Mouse (Mus musculus) lung, postnatal 14 days (tissue): ENCODE data around the gene Ncln.
"Not testable (repeated sequence)": the region's sequence is repeated elsewhere in the genome, so short reads cannot be mapped to it uniquely, and the experiment has no call there.

Experiments
- DNase-seq: peaks from one replicate; pipeline ENCODE4 v3.0.0; 2021

Ncln gene

DNA sequence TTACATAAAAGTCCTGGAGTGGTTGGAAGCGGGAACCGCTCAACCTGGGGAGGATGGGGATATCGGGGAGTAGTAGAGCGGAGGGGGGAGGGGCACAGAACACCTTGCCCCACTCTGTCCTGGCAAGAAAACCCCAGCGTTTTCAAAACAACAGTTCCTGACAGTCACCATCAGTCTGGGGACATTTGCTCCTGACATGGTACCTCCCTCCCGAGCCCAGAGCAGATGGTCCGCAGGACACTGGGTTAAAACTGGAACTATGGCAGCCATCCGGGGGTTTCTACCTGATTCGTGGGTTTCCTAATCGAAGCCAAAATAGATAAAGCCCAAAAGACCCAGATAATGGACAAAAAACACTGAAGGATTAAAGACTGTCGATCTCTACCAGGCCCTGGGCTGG is 35.2 kb downstream of the Ncln start:
- DNase-seq, result no peak

DNA sequence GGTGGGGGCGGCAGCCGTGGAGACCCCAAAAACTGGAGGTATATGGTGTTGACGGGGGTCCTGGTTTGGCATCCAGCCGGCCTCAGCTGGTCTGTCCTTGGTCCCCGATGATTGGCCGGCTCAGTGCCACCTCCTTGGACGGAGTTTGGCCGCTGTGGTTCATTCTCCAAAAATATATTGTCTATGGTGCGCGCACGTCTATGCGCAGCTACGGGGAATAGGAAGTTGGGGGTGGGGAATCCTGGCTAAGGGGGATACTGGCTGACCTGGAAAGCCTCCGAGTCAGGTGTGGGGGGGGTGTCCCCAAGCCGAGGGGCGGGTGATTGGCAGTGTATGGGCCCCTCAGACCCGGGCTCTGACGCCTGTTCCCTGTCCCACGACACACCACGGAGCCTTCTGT is 35.7 kb downstream of the Ncln start:
- no peak for DNase-seq

DNA sequence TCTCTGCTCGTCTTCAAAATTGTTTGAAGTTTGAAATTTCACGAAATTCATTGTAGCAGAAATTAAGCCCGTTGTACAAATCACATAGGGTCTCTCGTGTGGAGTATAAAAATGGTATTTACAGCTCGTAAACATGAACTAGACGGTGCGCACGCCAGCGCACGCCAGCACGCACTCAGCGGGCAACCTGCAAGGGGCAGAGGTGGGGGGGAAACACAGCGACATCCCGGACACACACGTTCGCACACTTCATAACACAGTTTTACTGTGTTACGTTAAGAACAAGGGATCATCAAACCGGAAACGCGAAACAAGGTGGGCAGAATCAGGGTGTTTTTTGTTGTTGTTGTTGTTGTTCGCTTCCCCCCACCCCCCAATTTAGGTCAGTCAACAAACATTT is 36.8 kb downstream of the Ncln start:
- DNase-seq, result no peak

DNA sequence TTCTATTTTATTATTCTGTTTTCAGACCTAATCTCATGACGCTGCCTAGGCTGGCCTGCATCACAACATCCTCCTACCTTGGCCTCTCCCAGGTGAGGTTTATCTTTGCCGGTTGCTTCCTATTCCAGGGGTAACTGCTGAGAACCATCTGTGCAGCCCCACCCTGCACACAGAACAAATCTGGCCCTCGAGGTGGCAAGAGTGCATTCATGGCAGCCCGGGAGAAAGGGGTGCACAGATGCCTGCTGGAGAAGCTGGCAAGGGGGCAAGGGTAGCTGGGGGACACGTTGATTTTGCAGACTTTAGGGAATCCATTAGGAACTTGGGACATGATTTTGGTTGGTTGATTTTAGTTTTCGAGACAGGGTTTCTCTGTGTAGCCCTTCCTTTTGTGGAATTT is 37.9 kb downstream of the Ncln start:
- no peak for DNase-seq

DNA sequence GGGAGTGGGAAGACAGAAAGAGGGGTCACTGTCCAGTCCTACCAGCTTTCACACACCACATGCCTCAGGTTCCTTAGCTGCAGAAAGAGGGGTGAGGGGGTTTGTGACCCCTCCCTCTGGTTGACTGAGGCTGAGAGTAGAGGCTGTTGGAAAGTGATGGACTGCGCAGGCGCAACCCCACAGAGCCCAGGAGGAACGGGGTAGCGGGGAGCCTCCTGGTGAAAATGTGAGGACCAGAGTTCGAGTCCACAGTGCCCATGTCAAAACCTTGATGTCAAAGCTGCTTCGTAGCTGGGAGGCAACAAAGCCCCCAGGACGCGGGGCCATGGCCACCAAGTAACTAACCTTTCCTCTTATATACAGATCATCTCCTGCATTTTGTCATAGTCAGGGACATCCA is 38.6 kb downstream of the Ncln start:
- DNase-seq, result no peak

DNA sequence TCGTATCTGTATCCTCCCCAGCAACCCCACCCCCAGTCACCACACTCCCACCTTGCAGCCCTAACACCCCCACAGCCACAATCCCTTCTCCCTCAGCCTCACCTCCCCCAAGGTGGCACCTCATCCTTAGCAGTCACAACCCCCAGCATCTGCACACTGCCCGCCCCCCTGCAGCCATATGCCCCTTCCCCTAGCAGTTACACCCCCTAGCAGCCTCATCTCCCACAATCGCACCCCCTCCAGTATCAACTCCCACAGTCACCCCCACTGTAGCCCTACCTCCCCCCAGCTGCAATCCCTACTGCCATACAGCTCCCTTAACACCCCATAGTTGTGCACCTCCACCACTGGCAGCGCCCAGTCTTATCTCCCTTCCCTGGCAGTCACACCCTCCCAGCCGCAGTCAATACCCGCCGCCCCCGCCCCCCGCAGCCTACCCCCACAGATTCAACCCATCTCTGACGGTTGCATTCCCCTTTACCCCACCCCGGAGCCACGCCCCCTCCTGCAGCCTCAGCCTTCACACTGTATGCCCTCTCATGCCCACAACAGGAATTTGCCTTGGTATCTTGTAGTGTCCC is 39.1 kb downstream of the Ncln start:
- DNase-seq, result no peak

DNA sequence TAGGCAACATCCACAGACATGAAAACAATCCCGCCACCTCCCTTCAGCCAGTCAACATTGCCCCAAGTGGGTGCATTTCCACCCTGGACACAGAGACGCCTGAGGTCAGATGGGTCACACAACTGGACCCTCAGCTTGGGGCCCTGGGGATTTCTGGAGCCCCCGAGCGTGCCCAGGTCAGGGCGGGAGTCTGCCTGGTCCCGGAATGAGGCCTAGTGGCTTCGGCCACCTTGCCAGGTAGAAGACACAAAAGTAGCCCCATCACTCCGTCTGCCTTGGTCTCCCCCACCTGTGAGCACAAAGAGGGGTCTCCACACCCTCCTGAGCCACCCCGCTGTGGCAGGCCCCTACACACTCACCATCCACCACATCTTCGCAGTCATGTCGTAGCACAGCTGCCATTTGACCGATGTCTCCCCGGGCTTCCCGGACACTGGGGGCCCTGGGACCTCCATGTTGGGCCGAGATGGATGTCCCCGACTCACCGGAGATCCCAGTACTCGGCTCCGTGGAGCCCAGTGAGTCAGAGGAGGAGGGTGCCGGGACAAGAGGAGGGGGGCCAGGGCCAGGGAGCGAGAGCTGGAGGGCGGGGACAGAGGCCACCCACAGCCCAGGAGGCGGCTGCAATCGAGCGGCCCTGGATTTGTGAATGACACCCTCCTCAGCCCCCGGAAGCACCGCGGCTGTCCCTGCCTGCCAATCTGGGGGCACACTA is 40.9 kb downstream of the Ncln start, which contains the start of gene Nfic:
Nfic (minus strand) TSS at position 455 of the 715 bp plus-strand sequence.
- no peak for DNase-seq

DNA sequence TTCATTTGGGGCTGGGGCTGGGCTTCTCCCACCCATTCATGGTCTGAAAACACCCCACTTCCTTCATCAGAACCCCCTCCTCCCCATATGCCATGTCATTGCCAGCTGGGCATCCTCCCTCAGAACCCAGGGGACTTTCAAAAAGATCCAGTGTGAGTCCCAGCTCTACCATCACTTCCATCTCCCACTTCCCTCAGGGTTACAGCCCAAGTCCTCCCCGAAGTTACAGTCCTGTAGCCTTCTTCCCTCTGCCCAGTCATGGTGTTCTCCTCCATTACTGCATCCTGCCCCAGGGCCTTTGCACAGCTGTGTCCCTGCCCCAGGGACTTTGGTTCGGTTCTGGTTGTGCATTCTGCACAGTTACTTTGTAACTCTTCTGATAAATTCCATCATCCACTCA is 42.1 kb downstream of the Ncln start:
- DNase-seq, result no peak

DNA sequence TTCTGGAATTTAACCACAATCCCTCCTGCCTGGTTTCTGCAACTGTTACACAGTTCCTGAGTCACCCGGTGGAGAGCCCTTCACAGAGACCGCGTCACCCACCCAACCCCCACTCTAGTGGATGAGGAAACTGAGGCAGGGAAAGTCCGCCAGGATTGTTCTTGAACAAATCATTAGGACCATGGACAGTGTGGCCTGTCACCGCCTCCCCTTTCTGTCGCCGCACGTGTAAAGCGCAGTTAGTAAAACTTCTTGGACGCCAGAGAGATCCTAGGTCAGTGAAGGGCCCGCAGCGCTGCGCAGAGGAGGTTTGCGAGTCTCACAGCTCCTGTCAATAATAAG is 43.3 kb downstream of the Ncln start:
- DNase-seq, result no peak

DNA sequence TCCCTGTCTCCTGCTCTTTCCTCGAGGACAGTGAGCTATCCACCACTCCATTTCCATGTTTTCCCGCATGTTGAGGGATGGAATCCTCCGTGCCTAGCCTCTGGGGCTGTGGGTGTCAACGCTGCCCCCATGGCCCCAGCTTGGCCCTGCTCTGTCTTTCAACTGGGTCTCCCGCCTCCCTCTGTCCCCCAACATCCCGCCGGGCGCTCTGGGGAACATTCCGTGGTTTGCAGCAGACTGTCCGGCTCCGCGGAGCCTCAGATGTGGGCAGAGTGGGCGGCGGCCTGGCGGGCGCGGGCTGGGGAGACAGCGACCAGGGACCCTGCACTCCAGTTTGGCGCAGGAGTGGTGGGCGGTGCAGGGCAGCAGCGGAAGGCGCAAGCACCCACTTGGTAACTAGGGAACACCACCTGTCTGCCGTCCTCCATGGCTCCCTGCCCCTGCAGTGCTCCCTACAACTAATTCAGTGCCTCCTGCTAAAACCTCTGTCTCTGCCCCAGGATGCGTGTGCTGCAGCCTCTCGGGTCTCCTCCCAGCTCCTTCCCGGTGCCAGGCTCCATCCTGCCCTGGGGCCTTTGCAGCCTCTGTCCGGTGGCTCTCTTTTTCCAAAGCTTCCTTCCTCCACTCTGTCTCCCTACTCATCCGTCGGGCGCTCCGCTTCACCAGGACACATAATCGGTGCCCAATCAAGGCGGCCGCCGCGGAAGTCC is 43.8 kb downstream of the Ncln start:
- no peak for DNase-seq

DNA sequence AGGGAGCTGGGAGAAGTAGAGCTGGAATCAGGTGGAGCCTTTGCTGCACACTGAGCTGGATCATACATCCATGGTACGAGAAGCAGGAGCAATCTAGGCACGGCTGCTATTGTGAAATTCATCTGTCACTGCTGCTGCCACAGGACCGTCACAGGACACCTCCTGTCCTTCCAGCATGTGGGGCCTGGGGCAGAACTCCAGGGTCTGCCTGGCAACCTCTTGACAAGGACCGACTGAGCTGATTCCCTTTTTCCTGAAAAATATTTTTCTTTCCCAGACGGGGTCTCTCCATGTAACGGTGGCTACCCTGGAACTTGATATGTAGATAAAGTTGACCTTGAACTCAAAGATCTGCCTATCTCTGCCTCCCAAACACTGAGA is 44.8 kb downstream of the Ncln start:
- no peak for DNase-seq

DNA sequence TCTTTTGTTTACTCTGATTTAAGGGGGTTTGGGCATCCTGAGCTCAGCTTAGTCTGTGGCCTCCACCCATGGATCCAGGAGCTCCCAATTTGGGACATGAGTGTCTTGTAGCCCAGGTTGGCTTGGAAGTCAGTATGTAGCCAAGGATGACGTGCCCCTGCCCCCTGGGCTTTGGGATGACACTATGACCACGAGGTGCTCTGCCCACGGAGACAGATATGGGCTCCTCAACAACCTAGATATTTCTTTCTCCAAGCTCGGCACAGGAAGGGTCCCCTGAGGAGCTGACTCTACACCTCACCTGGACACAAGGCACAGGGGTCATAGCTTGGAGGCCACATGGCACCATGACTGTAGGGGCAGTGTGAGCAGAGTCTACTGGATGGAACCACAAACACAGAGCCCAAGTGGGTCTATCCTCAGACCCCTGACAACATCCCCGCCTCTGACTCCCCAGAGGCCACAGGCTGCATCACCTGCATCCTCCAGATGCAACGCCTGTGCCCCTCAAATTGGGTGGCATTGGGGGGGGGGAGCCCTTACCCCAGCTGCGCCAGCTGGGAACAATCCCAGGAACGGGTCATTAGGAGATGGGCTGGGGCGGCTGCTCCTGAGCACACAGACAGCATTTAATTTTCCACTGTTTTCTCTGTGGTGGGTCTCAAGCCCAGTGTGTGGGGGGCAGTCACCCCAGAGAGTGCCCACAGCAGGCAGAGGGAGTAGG is 45.4 kb downstream of the Ncln start:
- no peak for DNase-seq

DNA sequence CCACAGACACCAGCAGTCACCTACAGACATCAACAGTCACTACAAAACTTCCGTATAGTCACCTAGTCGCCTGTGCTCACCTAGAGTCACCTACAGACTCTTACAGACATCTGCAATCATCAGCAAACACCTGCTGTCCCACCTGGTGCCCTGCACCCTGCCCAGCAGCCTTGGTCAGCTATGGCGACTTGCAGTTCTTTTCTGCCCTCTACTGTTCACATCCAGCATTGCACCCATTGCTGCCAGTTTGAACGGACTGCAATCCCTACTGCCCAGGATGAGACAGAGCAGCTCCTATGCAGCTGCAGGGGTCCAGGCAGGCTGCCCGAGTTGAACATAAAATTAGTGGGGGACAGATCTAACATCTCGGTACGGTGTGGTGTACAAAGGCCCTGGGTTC is 46.1 kb downstream of the Ncln start:
- peak; percentile 93 for DNase-seq

DNA sequence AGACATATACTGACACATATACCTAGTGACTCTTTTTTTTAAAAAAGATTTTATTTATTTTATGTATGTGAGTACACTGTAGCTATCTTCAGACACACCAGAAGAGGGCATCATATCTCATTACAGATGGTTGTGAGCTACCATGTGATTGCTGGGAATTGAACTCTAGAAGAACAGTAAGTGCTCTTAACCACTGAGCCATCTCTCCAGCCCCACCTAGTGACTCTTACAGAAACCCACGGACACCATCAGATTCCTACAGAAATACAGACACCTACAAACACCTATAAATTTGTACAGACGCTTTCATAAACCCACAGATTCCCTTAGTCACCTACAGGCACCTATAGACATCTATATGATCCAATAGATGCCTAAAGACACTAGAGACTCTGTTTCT is 50.7 kb downstream of the Ncln start:
- not testable (repeated sequence) for DNase-seq

DNA sequence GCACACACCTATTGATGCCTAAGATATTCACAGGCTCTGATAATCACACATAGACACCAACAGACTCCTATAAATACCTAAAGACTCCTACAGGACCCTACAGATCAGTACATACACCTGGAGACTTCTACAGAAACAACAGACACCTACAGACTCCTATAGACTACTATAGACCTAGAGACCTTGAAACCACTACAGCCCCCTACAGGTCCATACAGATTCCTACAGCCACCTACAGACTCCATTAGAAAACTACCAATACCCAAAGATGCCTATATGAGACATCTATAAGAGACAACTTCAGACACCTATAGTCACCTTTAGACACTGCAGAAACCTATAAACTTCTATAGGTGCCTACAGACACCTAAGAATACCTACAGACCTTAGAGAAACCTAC is 55.2 kb downstream of the Ncln start:
- DNase-seq, result no peak
